Mouse (Mus musculus) neural tube, embryonic 11.5 days (tissue): Measurements from ENCODE around the gene AI593442. TPM values are rescaled to one million over a fixed set of nuclear protein-coding genes. Genes with fewer than 3 reads are reported as not detected.

Experiments
- ATAC-seq: fragments of 200-750 bp; cut with Nextera tagmentation; 2 replicates; pipeline ENCODE4 v1.8.0; 2017; ENCODE audit warnings: moderate number of reproducible peaks, mild to moderate bottlenecking, moderate TSS enrichment, moderate library complexity; ENCODE audit not compliant: insufficient read depth, low FRiP score, low TSS enrichment
- DNase-seq: peaks from one replicate; pipeline ENCODE4 v3.0.0-alpha.2; 2015; ENCODE audit warnings: low spot score
- H3K27ac ChIP-seq: fragments of 300-500 bp; sonication (generic); 2 replicates; pipeline ENCODE4 v1.5.1; 2014; ENCODE audit warnings: low read depth, mild to moderate bottlenecking, low read length
- H3K27me3 ChIP-seq: fragments of 300-500 bp; sonication (generic); 2 replicates; pipeline ENCODE4 v1.6.1; 2014; ENCODE audit warnings: mild to moderate bottlenecking, low read length, mixed read lengths; ENCODE audit not compliant: control insufficient read depth, insufficient read depth
- H3K36me3 ChIP-seq: fragments of 300-500 bp; sonication (generic); 2 replicates; pipeline ENCODE4 v1.6.1; 2014; ENCODE audit warnings: mild to moderate bottlenecking, low read length, moderate library complexity, mixed read lengths; ENCODE audit not compliant: control insufficient read depth, insufficient read depth
- H3K4me1 ChIP-seq: fragments of 300-500 bp; sonication (generic); 2 replicates; pipeline ENCODE4 v1.6.1; 2014; ENCODE audit warnings: low read length, mixed read lengths; ENCODE audit not compliant: control insufficient read depth, insufficient read depth
- H3K4me2 ChIP-seq: fragments of 300-500 bp; sonication (generic); 2 replicates; pipeline ENCODE4 v1.6.1; 2014; ENCODE audit warnings: low read depth, mild to moderate bottlenecking, moderate library complexity
- H3K4me3 ChIP-seq: fragments of 300-500 bp; sonication (generic); 2 replicates; pipeline ENCODE4 v1.5.1; 2014; ENCODE audit warnings: low read depth, low read length
- H3K9ac ChIP-seq: fragments of 300-500 bp; sonication (generic); 2 replicates; pipeline ENCODE4 v1.6.1; 2014; ENCODE audit warnings: mild to moderate bottlenecking, low read length
- H3K9me3 ChIP-seq: fragments of 300-500 bp; sonication (generic); 2 replicates; pipeline ENCODE4 v1.6.1; 2016; ENCODE audit warnings: low read length; ENCODE audit not compliant: control insufficient read depth
- WGBS: fragments of 180-500 bp; shearing (Covaris S2); extraction: QIAGEN DNeasy Blood & Tissue Kit; methylation state at CpG from one replicate; pipeline ENCODE4 v1.1.7; 2014; 5-methylcytosine and 5-hydroxymethylcytosine counted together
- polyA plus RNA-seq: library from polyadenylated mRNA; unstranded; fragments of >200 nt; fragmentation: Nextera tagmentation; extraction: Ambion mirVana; gene quantifications from 2 replicates; pipeline ENCODE4 v1.2.1, GENCODE M21; 2014

AI593442 gene
- polyA plus RNA-seq, 1 experiment from 2014 or later: 4.1 TPM

GRCm38 (mm10) chr9:52661422-52661821, 18.2 kb downstream of the AI593442 start:
- H3K4me1 ChIP-seq: no peaks in the 10 kb centered on the region
- H3K36me3 ChIP-seq: no peaks in the 10 kb centered on the region
- no peak overlapping the region for H3K4me2 ChIP-seq
- WGBS: 86% methylated on average over 3 of the region's 3 CpGs
- ATAC-seq: no peak
- H3K27ac ChIP-seq: no peak overlapping the region
- H3K4me3 ChIP-seq: no peak overlapping the region
- no peaks in the 10 kb centered on the region for H3K27me3 ChIP-seq
- H3K9me3 ChIP-seq: no peaks in the 10 kb centered on the region
- H3K9ac ChIP-seq: no peak overlapping the region
- no peak for DNase-seq

- no peak overlapping the region for H3K4me2 ChIP-seq
- 80% methylated on average over 5 of the region's 5 CpGs for WGBS
- no peaks in the 10 kb centered on the region for H3K9me3 ChIP-seq
- H3K4me3 ChIP-seq: no peak overlapping the region
- DNase-seq (no peak), ATAC-seq (no peak)
- H3K4me1 ChIP-seq: no peaks in the 10 kb centered on the region
- no peak overlapping the region for H3K27ac ChIP-seq
- H3K36me3 ChIP-seq: no peaks in the 10 kb centered on the region
- H3K27me3 ChIP-seq: no peaks in the 10 kb centered on the region
- no peak overlapping the region for H3K9ac ChIP-seq
Observed at GRCm38 (mm10) chr9:52650341-52650951, 29.1 kb downstream of the AI593442 start.

DNA sequence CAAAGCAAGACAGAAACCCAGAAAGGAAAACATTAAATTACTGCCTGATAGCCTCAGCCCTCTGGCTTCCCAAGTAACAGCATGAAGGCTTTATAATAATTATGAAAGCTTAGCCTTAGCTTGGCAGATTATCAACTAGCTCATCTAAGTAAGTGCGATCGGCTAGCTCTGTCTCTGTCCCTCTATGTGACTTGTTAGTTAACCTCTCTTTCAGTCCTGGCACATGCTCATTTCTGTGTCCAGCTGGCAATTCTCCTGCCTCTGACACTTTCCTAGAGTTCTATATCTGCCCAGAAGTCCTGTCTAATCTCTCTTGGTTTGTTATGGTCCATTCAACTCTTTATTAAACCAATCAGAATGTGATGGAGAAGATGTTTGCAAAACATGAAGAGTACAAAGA, 34.3 kb downstream of the AI593442 start:
- 94% methylated on average over 2 of the region's 2 CpGs for WGBS
- H3K4me3 ChIP-seq: no peak overlapping the region

DNA sequence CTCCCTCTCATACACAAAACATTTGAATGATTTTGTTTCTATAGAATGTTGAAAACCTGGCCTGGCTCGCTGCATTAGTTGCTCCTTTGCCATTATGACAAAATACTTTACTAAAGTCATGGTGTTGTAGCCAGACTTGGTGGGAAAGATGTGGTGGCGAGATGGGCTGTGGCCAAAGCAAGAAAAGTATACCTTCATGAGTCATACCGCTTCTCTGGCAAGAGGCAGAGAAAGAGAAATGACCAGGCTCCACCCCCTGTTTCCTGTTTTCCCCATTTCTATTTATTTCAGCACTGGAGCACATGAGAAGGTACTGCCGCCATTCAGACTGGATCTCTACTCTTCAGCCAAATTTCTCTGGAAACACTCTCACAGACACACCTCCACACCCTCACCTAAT, 35.0 kb downstream of the AI593442 start:
- no peak overlapping the region for H3K4me2 ChIP-seq
- no peak for ATAC-seq
- no peak overlapping the region for H3K4me3 ChIP-seq
- no peak overlapping the region for H3K27ac ChIP-seq
- DNase-seq: no peak
- no peaks in the 10 kb centered on the region for H3K36me3 ChIP-seq
- 78% methylated on average over 4 of the region's 4 CpGs for WGBS
- H3K27me3 ChIP-seq: no peaks in the 10 kb centered on the region
- no peaks in the 10 kb centered on the region for H3K9me3 ChIP-seq
- no peaks in the 10 kb centered on the region for H3K4me1 ChIP-seq
- H3K9ac ChIP-seq: no peak overlapping the region

More for the DNA sequence above, 34.3 kb downstream of the AI593442 start:
- no peak for ATAC-seq
- H3K4me2 ChIP-seq: no peak overlapping the region
- H3K27me3 ChIP-seq: no peaks in the 10 kb centered on the region
- no peak overlapping the region for H3K27ac ChIP-seq
- no peak overlapping the region for H3K9ac ChIP-seq
- DNase-seq: no peak
- no peaks in the 10 kb centered on the region for H3K36me3 ChIP-seq
- H3K4me1 ChIP-seq: no peaks in the 10 kb centered on the region
- no peaks in the 10 kb centered on the region for H3K9me3 ChIP-seq

- H3K27ac ChIP-seq: no peak overlapping the region
- no peak for DNase-seq
- no peaks in the 10 kb centered on the region for H3K9me3 ChIP-seq
- no peaks in the 10 kb centered on the region for H3K27me3 ChIP-seq
- H3K36me3 ChIP-seq: no peaks in the 10 kb centered on the region
- H3K4me1 ChIP-seq: no peaks in the 10 kb centered on the region
- no peak for ATAC-seq
- H3K4me2 ChIP-seq: no peak overlapping the region
- H3K4me3 ChIP-seq: no peak overlapping the region
- 87% methylated on average over 4 of the region's 4 CpGs for WGBS
- no peak overlapping the region for H3K9ac ChIP-seq
Observed at GRCm38 (mm10) chr9:52644156-52644555, 35.4 kb downstream of the AI593442 start.

DNA sequence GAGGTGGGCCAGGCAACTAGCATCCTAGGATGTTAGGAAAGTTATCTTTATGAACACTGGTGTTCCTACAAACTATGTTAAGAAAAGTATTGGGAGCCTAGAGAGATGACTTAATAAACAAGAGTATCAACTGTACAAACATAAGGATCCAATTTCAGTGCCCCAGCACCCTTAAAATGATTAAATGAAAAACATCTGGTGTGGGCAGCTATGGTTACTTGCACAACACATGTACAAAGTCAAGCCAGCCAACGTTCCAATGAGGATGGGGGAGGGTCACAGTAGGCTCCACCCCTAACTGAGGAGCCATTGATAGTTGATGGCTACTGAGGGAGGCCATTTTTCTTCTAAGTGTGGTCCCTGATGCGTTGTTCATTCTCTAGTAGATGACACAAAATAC, 43.6 kb downstream of the AI593442 start:
- DNase-seq (no peak), ATAC-seq (no peak)
- Histone ChIP-seq H3K4me2 (no peak overlapping the region), H3K4me3 (no peak overlapping the region), H3K36me3 (no peaks in the 10 kb centered on the region), H3K4me1 (no peaks in the 10 kb centered on the region), H3K9ac (no peak overlapping the region), H3K9me3 (no peaks in the 10 kb centered on the region), H3K27me3 (no peaks in the 10 kb centered on the region), H3K27ac (no peak overlapping the region)
- WGBS: 71% methylated on average over 2 of the region's 2 CpGs

GRCm38 (mm10) chr9:52623926-52624325, 55.7 kb downstream of the AI593442 start:
- 84% methylated on average over 4 of the region's 4 CpGs for whole genome bisulfite sequencing
- Histone ChIP-seq H3K4me3 (no peak overlapping the region), H3K4me1 (no peaks in the 10 kb centered on the region), H3K4me2 (no peak overlapping the region), H3K9me3 (no peaks in the 10 kb centered on the region), H3K27me3 (no peaks in the 10 kb centered on the region), H3K36me3 (no peaks in the 10 kb centered on the region), H3K9ac (no peak overlapping the region), H3K27ac (no peak overlapping the region)
- ATAC-seq (no peak), DNase-seq (no peak)
